Mouse (Mus musculus): ENCODE measurements around the gene Serpind1. TPM values are rescaled to one million over a fixed set of nuclear protein-coding genes. Genes with fewer than 3 reads are reported as not detected.

Gene Serpind1
- 1 to 10 TPM in 1 of 2 experiments, under 1 TPM in 1; 0.97 to 1.1 TPM for total RNA-seq (2021)

GRCm38 (mm10) chr16:17331116-17331515 is at the start of gene Serpind1:
Gene Serpind1, plus strand, starts transcription at chr16:17331371.
- DNase-seq, result no peak

- DNase-seq, result no peak
These were observed 48.0 kb upstream of the Serpind1 start for GRCm38 (mm10) chr16:17283151-17283550.

- no peak for DNase-seq
These were observed 44.1 kb upstream of the Serpind1 start for GRCm38 (mm10) chr16:17287103-17287502.

DNA sequence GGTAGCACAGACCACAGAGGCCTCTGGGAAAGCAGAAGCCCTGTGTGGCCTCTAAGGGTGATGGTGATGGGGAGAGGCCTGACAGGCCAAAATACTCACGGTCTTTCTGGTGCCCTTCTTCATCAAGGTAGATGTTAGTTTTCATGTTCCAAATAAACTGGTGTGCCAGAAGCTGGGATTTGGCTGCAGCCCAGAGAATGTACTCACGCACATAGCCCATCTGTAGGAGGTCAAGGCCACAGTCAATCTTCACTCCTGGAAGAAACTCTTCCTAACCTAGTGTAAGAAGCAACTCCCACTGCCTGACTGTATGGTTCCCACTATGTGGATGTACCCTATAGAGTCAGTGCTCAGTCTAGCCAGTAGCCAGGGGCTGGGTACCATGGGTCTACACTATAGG is 40.2 kb upstream of the Serpind1 start:
- DNase-seq, result no peak

GRCm38 (mm10) chr16:17292751-17293150 is 38.4 kb upstream of the Serpind1 start:
- peak in 1 of 2 experiments; percentile 49 for DNase-seq

DNA sequence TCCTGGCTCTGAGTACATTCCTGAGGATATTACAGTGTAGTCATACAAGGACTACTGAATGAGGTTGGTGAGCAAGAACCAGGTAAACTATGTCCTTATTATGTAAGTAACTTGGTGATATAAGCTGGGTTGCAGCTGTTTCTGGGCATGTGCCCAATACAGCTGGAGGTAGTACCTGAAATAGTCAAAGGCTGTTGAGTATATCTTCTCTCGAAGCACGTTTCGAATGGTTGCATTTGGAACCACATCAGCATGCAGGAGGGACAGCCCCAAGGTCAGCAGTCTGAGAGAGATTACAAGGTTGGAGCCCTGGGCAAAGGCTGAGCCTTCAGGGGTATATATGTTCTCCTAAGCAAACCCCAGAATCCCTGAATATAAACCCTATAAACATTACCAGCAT is 30.4 kb upstream of the Serpind1 start:
- DNase-seq, result no peak

- DNase-seq, result no peak
These were observed 27.5 kb upstream of the Serpind1 start for GRCm38 (mm10) chr16:17303521-17304245.

DNA sequence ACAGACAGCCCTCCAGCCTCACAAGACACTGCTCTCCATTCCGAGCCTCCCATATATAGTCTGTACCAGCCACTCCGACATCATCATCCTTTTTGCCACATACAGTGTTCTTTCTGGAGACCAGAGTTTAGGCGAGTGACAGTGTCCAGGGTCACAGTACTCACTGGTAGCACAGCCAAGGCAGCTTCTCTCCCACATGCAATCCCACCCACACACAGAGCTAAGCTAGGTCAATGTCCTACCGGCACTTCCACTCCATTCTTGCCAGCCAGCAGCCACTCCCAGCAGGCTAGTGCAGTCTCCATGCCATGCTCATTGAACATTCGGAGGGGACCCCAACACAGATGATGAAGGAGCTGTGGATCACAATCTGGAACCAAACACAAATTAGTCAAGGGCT is 23.7 kb upstream of the Serpind1 start:
- no peak for DNase-seq

- no peak for DNase-seq
These were observed 22.1 kb upstream of the Serpind1 start for GRCm38 (mm10) chr16:17309036-17309435.

- DNase-seq, result peak in 1 of 2 experiments; percentile 24
These were observed 18.6 kb upstream of the Serpind1 start for GRCm38 (mm10) chr16:17312531-17312930.

DNA sequence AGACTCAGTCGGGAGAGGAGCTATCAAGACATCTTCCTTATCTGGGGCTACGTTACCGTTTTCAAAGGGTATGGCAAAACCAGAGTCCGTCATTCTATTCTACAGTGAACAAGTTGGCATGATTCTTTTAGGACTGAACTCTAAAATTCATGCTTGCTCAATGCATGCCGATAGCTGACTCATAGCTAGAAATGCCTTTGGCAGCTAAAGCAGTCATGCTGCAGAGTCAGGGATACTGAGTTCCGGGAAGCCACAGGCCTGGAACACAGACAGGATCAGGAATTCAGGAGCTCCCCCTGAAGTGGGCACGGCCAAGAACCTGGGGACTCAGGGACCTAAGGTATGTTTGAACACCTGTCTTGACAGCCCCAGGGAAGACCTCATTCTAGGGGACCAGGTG is 14.6 kb upstream of the Serpind1 start:
- DNase-seq, result no peak

GRCm38 (mm10) chr16:17321481-17321880 is 9.7 kb upstream of the Serpind1 start:
- no peak for DNase-seq

DNA sequence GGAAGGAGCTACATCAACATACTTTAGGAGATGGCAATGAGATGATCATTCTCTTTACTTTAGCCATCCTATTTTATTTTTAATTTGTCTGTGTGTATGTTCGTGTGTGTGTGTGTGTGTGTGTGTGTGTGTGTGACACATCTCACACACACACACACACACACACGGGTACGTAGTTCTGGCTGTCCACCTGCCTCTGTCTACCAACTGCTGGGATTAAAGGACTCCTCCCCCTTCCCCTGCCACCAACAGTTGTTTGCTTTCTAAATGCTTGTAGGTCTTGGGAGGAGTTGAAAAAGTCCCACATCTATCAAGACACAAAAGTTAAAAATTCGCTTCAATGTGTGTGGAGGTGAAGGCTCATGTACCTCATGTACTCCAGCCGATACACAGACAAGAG is 6.4 kb upstream of the Serpind1 start:
- no peak for DNase-seq

GRCm38 (mm10) chr16:17326064-17326463 is 5.1 kb upstream of the Serpind1 start:
- no peak for DNase-seq

- no peak for DNase-seq
These were observed 1.2 kb upstream of the Serpind1 start for GRCm38 (mm10) chr16:17329848-17330570.

DNA sequence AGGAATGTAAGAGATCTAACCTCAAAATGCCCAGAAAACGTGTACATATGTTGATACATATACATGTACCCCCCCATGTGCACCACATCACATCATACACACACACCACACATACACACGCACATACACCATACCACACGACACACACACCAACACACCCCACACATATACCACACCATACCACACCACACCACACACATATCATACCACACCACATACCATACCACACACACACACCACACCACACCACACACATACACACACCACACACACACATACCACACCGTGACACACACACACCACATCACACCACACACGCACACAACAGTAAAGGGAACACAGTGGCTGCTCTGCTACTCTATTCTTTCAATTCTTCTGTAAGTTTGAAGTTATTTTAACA is 684 bp downstream of the Serpind1 start:
- no peak for DNase-seq

GRCm38 (mm10) chr16:17334574-17334973 is 3.4 kb downstream of the Serpind1 start:
- no peak for DNase-seq

- DNase-seq, result no peak
These were observed 4.9 kb downstream of the Serpind1 start for GRCm38 (mm10) chr16:17336089-17336488.

- no peak for DNase-seq
These were observed 8.5 kb downstream of the Serpind1 start for GRCm38 (mm10) chr16:17339701-17340100.

DNA sequence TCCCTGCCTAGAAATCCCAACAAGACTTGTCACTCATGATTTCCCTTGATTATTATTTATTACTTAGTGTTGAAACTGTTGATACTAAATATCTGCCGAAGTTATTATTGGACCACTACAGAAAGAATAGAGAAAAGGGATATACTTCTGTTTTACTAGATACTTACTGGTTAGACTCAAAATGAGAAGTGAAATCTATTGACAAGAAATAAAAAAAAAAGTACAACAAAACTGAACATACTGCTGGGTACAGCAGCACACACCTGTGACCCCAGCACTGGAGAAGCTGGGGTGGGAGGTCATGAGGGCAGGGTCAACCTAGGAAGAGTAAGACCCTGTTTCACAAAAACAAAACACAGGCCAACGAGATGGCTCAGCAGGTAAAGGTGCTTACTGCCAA is 9.5 kb downstream of the Serpind1 start:
- no peak for DNase-seq

DNA sequence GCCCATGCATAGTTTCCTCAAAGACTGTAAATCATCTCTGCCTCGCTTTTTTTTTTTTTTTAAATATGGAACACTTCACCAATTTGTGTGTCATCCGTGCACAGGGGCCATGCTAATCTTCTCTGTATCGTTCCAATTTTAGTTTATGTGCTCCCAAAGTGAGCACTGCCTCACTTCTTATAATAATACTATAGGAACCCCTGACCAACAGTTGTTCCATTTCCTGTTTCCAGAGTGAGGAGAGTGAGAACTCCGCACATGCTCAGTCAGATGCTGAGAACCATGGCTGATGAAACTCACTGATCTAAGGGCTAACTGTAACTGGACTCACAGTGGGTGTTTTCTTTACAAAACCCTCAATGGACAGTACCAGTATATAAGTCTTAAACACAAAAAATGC is 10.7 kb downstream of the Serpind1 start:
- no peak for DNase-seq

DNA sequence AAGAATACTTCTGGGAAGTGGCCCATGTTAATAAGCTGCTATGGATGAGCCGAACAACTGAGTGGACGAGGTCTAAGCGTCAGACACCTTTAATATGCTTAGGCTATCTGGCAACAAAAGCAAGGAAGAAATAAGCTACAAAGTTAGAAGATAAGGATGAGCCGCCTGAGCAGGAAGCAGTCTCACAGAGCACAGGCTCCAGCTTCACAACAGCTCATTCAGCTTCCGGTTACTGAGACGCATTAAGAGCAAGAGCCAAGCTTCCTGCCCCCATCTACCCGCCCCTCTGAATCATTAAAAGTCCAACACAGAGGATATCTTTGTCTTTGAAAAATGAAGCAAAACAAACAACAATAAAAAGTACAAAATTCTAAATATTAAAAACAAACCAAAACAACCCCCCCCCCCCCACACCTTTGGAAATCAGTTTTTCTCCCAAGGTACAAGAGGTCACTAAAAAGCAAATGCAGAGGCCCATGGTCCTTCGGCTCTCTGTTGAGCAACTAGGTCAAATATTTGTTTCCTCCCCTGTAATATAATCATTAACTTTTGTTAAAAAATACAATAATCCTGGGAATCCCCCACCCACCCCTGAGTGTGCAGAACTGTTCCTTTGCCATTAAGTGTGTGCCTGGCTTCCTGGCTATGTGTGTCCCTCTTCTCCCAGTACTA is 14.1 kb downstream of the Serpind1 start:
- DNase-seq, result no peak

DNA sequence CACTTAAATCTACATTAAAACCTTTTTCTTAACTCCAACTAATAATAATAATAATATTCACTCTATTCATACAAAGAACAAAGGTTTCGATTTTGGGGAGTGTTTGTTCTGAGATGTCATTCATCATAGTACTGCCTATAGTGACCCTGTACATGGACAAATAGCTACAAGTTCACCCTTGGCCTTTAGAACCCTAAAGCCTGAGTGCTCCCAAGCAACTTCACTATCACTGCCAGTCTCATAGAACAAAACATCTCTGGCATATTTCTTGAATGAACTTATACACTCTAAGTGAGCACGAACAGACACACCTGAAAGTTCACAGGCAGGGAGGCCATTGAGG is 14.6 kb downstream of the Serpind1 start:
- no peak for DNase-seq

GRCm38 (mm10) chr16:17346766-17347165 is 15.6 kb downstream of the Serpind1 start:
- no peak for DNase-seq
